Mouse (Mus musculus): ENCODE measurements around the gene Fgfbp3.
"Not testable (repeated sequence)": the region's sequence is repeated elsewhere in the genome, so short reads cannot be mapped to it uniquely, and the experiment has no call there.

Gene Fgfbp3

DNA sequence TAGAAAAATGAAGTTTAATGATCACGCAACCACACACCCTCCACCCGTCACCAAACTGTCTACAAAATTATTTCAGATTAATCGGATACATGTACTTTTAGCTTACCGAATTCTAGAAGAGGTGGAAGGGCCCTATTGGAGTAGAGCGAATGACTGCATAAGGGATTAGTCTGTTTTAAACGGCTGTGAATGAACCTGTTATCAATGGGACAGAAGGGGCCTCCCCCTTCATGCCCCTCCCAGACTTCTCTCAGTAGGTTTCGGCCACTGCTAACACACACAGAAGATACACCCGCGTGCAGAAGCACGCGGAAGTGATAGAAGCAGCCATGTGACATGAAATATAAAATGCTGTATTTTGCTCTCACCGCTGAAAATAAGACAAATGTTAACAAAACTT, at the start of gene Fgfbp3:
TSS of gene Fgfbp3 (minus strand) at position 150 of the 400 bp plus-strand sequence.
- DNase-seq = no peak

- not testable (repeated sequence) for DNase-seq
These were observed 43.3 kb upstream of the Fgfbp3 start for GRCm38 (mm10) chr19:36962544-36963260.

GRCm38 (mm10) chr19:36961320-36961719, 41.9 kb upstream of the Fgfbp3 start:
- no peak for DNase-seq

GRCm38 (mm10) chr19:36958331-36958730, 38.9 kb upstream of the Fgfbp3 start:
- no peak for DNase-seq

DNA sequence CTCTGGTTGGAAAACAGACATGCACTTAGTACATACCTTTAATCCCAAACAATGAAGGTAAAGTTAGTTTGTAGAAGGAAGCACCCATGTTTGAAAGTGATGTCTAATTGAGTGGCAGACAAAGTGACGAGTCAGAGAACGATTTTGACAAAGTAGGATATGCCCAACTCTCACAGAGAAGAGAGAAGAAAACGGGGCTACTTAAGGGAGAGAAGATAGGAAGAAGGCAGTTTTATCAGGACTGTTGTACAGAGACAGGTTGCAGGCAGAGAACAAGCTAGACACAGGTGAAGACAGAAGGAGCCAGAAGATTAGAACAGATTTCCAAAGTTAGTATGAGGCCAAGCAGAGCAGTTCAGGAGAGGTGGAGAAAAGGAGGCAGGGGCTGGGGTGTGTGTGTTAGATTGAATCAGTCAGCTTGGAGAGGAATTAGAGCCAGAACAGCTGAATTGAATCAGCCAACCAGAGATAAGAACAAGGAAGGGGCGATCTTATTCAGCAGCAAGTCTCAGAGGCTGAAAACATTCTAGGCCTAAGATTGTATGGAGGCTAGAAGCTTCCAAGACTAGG, 34.3 kb upstream of the Fgfbp3 start:
- no peak for DNase-seq

DNA sequence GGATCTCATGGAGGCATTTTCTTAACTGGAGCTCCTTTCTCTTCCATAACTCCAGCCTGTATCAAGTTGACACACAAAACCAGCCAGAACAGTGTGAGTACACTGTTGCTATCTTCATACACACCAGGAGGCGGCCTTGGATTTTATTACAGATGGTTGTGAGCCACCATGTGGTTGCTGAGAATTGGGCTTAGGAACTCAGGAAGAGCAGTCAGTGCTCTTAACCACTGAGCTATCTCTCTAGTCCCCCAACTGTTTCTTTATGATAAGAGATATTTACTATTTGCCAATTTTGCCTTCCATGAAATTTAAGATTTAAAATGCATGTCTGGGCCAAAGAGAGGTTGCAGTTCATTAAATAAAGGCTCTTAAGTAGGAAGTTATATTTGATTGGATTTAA, 20.6 kb upstream of the Fgfbp3 start:
- DNase-seq = no peak

DNA sequence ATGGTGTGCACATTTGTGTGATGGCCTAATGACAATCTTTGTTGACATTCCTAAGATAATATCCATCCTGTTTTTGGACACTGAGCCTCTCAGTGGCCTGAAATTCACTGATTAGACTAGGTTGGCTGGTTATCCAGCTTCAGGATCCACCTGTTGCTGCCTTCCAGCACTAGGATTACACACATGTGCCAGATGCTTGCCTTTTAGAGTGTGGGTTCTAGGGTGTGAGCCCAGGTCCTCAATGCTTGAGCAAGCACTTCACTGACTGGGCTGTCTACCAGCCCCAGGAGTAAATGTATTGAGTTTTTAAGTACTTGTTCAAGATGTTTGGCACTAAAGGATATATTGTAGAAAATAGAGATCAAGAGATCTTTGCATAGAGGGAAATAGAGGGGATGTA, 18.6 kb upstream of the Fgfbp3 start:
- no peak for DNase-seq

DNA sequence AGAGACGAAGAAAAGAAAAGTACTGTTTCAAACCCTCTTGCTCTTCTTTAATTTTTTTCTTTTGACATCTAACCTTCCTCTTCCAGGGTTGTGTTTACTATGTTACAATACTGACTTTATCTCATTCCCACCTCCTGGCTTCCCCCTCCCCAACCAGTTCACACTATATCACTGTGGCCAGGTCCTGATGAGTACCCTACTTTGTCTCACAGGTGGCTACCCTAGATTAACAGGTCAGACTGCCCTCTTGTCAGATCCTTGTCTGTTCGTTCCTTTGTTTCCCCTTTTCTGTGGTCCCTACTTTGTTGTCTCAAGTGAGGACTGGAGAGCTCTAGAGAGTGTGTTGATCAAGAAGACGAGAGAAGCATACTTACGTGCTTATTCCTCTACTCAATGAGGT, 16.9 kb upstream of the Fgfbp3 start:
- no peak for DNase-seq

GRCm38 (mm10) chr19:36932613-36933012, 13.2 kb upstream of the Fgfbp3 start:
- DNase-seq = no peak

DNA sequence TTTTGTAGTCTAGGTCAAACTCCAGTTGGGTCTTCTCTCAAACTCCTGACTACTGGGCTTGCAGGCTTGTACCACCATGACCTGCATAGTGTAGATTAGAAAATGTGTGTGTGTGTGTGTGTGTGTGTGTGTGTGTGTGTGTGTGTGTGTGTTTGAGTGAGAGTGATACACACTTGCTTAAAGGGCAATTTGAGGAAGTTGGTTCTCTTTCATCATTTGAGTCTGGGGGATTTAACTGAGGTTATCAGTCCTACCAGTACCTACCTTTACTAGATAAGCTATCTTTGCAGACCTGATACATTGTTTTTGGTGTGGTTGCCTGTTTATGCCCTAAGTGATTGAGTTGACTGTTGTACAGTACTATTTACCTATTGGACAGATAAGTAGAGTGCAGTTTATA, 12.7 kb upstream of the Fgfbp3 start:
- DNase-seq = no peak

DNA sequence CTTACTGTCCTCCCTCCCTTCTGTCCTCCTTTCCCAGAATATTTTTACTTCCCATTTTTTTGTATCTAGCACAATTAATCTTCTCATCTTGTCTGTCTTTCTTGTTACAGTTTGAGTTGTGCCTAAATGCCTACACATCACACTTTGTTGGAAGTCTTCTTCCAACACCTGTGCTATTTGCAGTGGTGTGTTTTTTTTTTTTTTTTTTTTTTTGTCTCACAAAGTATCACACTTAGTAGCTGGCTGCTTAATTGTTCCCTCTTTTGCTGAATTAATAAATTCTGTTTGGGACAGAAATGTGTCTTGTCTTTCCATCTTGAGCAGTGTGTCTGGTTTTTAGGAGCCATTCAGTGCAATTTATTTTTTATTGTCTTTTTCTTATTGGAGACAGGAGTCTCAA, 10.4 kb upstream of the Fgfbp3 start:
- DNase-seq = no peak

DNA sequence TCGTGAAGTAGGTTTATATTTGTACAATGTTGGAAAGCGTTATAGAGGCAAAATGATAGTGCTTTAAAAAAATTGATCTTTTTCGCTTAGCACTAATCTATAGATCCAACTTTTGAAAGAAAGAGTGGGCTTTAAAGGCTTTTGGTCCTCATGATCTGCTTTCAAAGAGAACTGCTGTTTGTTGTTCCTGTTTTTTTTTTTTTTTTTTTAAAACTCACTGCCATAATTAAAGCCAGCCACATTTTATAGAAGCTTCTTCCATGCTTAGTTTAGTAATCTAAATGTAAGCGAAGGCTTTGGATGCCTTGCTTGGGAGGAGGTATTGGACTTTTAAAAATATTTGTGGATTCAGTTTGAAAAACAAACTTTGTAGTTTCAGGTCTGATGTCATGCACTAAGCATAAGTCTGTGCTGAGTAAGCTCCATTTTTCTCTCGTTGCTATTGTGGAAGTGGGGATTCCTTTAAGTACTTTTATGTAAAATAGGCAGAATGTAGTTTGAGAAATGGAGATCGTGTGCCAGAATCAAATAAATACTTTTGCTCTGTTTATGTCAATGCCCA, 8.5 kb upstream of the Fgfbp3 start:
- DNase-seq = no peak

GRCm38 (mm10) chr19:36926553-36927236, 7.3 kb upstream of the Fgfbp3 start:
- DNase-seq = no peak

DNA sequence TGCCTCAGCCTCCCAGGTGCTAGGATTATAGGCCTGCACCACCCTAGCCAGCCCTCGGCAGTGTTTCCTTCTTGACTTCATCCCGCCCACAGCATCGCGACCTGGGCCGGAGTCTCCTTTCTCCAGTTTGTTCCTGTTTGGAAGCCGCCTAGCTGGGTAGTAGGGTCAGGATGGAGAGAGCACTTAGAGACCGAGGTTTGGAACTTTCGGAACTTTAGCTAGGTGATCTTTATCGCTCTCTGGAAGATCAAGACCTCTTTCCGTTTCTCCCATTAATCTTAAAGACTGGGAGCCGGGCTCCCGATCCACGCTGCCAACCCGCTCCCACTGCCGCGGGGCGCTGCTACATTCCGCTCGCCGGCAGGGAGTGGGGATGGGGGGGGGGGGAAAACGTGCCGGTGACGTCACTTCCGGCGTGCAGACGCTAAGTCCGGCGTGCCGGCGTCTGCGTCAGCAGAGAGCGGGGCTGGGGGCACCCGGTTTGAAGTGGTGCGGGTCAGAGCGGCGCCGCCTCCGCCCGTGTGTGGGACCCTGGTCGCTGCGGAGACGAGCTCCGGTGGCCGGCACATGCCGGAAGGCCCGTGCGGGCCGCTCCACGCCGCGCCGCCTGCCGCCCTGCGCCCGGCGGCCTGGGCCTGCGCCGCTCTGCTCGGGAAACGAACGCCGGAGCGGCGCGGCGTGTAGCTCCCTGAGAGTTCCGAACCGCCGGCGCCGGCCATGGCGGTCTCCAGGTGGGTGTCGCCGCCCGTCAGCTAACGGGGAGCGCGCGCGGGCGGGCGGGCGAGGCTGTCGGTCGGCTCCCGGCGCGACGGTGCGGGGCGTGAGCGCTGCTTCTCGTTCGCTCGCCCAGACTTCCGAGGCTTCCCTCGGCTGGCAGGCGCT, 6.5 kb upstream of the Fgfbp3 start, which contains the start of gene Btaf1:
TSS of gene Btaf1 (plus strand) at position 409 of the 882 bp plus-strand sequence.
- DNase-seq = peak; percentile 72 to 84

DNA sequence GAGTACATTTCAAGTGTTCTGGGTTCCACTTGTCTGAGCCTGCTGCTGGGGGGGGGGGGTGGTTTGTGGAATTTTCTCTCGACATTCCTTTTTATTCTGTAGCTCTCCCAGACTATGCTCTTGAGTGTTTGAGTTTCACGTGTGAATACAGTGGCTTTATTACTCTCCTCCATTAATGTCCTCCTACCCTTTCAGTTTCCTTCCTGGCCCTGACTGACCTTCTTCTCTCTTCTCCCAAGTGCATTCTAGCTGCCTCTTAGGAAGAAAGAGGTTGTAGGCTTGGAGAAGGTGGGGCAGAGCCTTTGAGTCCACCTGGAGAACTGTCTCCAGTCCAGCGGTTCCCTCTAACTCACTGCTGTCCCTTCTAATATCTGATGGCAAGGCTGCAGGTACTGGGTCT, 3.5 kb upstream of the Fgfbp3 start:
- DNase-seq = no peak

DNA sequence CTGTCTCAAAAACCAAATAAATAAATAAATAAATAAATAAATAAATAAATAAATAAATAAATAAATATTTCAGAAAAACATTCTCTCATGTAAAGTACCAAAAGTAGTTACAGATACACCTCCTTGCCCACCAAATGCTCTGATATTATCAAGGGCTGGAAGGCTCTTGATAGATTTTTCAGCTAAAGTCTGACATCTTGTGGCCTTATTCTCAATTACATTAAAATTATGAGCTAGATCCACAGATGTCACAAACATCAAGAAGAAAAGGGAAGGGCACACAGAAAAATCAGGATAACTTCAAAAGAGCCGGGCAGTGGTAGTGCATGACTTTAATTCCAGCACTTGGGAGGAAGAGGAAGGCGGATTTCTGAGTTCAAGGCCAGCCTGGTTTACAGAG, 2.6 kb upstream of the Fgfbp3 start:
- no peak for DNase-seq

GRCm38 (mm10) chr19:36918441-36919301, 744 bp downstream of the Fgfbp3 start:
- DNase-seq = peak; percentile 22 to 59

DNA sequence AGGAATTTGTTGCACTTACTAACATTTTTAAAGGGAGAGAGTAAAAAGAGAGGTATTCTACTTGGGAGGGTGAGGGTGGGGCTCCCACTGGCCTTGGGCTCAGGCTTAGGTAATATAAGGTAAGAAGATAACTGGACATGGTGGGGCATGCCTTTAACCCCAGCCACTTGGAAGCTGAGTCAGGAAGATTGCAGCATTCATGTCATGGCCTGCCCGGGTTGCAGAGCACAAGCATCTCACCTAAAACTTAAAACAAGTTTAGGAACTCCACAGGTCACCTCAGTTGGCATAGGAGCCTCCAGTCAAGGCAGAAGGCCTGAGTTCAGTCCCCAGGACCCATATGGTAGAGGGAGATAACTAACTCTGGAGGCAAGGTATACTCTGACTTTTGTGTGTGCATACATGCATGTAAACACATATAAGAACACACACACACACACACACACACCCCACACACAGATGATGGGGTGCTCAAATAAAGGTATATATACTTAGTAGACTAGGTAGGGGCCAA, 2.5 kb downstream of the Fgfbp3 start:
- DNase-seq = no peak

DNA sequence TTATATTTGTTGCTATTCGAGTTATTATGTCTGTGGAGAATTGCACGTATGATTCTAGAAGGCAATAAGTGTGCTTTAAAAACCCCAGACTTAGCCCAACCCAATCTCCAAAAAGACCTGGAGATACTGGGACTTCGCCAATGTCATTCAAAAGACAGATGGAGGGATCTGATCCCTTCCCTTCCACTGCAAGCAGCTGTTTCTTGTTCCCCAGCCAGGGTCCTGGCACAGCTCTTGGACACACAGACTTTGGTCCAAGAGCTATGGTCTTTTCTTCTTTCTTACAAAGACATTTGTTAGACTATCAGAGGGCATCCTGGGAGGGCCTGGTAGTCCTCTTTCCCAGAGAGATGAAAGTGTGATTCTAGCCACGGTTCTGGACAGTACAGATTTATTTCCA, 3.2 kb downstream of the Fgfbp3 start:
- DNase-seq = no peak

DNA sequence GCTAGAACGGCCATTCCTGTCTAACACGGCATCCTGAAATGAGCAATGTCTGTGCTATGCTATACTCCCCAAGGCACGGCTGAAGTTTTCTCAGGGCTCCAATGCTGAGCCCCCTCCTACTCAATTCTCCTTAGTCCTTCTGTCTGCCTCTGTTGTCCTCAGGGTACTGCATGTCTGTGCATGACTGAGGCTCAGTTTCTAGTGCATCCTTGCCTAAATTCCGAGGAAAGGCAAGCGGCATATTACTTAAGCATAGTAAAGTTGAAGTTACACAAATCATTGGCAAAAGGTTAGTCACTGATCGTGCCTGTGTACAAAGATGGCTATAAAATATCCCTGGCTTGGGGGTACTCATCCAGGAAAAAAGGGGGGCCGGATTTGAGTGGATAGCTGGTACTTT, 6.4 kb downstream of the Fgfbp3 start:
- DNase-seq = no peak

GRCm38 (mm10) chr19:36910424-36911045, 8.9 kb downstream of the Fgfbp3 start:
- no peak for DNase-seq
